Mouse (Mus musculus): ENCODE data around the gene Klrg1. TPM values are rescaled to one million over a fixed set of nuclear protein-coding genes. Genes with fewer than 3 reads are reported as not detected.
A peak's percentile ranks its signal among the peaks of the same experiment; 100 is the strongest.

The Klrg1 gene
- total and polyA plus RNA-seq, 3 experiments, result 0.31 TPM; not detected in 2

DNA sequence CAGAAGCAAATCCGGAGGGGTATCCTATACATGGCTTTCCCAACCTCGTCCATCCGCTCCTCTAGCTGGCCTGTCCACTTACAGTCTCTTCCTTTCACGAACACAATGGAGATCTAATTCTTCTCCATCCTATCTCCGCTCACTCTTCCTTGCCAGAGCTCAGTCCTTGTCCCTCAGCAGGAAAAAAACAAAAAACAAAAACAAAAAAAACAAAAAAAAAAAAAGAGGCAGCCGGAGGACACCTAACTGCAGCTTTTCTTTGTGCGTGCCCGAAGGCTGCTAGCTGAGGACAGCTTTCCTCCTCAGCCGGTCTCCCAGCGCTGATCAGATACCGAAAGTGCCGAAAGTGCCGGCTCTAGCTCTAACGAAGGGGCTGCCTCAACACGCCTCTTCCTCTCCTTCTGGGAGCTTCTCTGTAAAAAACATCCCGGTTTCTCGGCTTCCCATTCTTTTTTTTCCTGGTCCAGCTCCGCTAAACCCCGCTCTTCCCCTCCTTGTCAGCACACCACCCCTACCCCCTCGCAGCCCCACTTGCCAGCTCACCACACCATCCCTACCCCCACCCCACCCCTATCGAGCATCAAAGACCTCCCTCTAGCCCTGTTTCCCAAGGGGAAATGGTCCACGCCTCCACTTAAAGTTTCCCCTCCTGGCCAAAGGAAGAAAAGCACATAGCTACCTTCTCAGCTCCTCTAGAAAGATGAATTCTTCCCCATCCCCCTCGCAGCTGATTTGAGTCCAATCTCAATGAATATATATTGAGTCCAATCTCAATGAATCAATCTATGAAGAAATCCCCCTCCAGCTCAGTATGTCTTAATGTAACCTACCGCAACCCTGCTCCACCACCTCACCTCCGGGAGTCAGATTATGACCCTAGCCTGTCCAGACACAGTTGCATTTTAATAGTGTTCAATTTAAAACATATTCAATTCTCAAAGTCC is 14.9 kb upstream of the Klrg1 start:
- peak; percentile 25 for DNase-seq
- intact Hi-C loops (cut with DNase I), result no loop called here

GRCm38 (mm10) chr6:122296918-122297278 is 14.2 kb upstream of the Klrg1 start:
- H3K4me3 ChIP-seq, result peak overlapping the region; percentile 40
- H3K4me1 ChIP-seq (ENCODE audit: control insufficient read depth, insufficient read depth, low read length), result peaks cover 1% of the 10 kb centered on the region; the same call in 1 of the 2 replicates
- intact Hi-C loops (cut with DNase I), result no loop called here
- 22% methylated on average over 3 of the region's 3 CpGs for WGBS
- H3K9ac ChIP-seq (ENCODE audit: low read depth, low read length), result no peak overlapping the region; the same call in 1 of the 2 replicates
- H3K27me3 ChIP-seq (ENCODE audit: control insufficient read depth, insufficient read depth, low read length), result no peaks in the 10 kb centered on the region
- DNase-seq, result no peak
- H3K27ac ChIP-seq, result no peak overlapping the region
- H3K36me3 ChIP-seq (ENCODE audit: control insufficient read depth, insufficient read depth, low read length), result no peaks in the 10 kb centered on the region
- no peaks in the 10 kb centered on the region for H3K79me2 ChIP-seq (replicated peaks; ENCODE audit: control insufficient read depth, insufficient read depth, low read length)
- TF ChIP-seq CTCF (IDR thresholded peaks at IDR 0.05) (no peak), EP300 (IDR thresholded peaks at IDR 0.05; ENCODE audit: insufficient read depth, low read depth, low read length) (no peak), POLR2A (IDR thresholded peaks at IDR 0.05; ENCODE audit: insufficient read depth, low read depth, low read length) (no peak)

More for the DNA sequence above, 14.9 kb upstream of the Klrg1 start:
- Histone ChIP-seq H3K79me2 (replicated peaks; ENCODE audit: control insufficient read depth, insufficient read depth, low read length) (no peaks in the 10 kb centered on the region), H3K27ac (peak overlapping the region; percentile 36), H3K36me3 (ENCODE audit: control insufficient read depth, insufficient read depth, low read length) (no peaks in the 10 kb centered on the region), H3K4me3 (peak overlapping the region; percentile 40), H3K4me1 (ENCODE audit: control insufficient read depth, insufficient read depth, low read length) (peaks cover 1% of the 10 kb centered on the region; the same call in 1 of the 2 replicates), H3K27me3 (ENCODE audit: control insufficient read depth, insufficient read depth, low read length) (no peaks in the 10 kb centered on the region), H3K9ac (ENCODE audit: low read depth, low read length) (peak overlapping the region; percentile 67)
- 9% methylated on average over 25 of the region's 25 CpGs for WGBS
- TF ChIP-seq EP300 (IDR thresholded peaks at IDR 0.05; ENCODE audit: insufficient read depth, low read depth, low read length) (no peak), CTCF (IDR thresholded peaks at IDR 0.05) (no peak), POLR2A (IDR thresholded peaks at IDR 0.05; ENCODE audit: insufficient read depth, low read depth, low read length) (no peak)

GRCm38 (mm10) chr6:122295242-122295641 is 12.6 kb upstream of the Klrg1 start:
- Histone ChIP-seq H3K4me3 (no peak overlapping the region), H3K79me2 (replicated peaks; ENCODE audit: control insufficient read depth, insufficient read depth, low read length) (no peaks in the 10 kb centered on the region), H3K9ac (ENCODE audit: low read depth, low read length) (no peak overlapping the region), H3K27ac (no peak overlapping the region), H3K27me3 (ENCODE audit: control insufficient read depth, insufficient read depth, low read length) (no peaks in the 10 kb centered on the region), H3K4me1 (ENCODE audit: control insufficient read depth, insufficient read depth, low read length) (peaks cover 1% of the 10 kb centered on the region; the same call in 1 of the 2 replicates), H3K36me3 (ENCODE audit: control insufficient read depth, insufficient read depth, low read length) (no peaks in the 10 kb centered on the region)
- no peak for TF ChIP-seq EP300 (IDR thresholded peaks at IDR 0.05; ENCODE audit: insufficient read depth, low read depth, low read length)
- TF ChIP-seq POLR2A (IDR thresholded peaks at IDR 0.05; ENCODE audit: insufficient read depth, low read depth, low read length), result no peak
- no peak for TF ChIP-seq CTCF (IDR thresholded peaks at IDR 0.05)
- WGBS, result 42% methylated on average over 9 of the region's 9 CpGs
- intact Hi-C loops (cut with DNase I), result no loop called here
- no peak for DNase-seq

DNA sequence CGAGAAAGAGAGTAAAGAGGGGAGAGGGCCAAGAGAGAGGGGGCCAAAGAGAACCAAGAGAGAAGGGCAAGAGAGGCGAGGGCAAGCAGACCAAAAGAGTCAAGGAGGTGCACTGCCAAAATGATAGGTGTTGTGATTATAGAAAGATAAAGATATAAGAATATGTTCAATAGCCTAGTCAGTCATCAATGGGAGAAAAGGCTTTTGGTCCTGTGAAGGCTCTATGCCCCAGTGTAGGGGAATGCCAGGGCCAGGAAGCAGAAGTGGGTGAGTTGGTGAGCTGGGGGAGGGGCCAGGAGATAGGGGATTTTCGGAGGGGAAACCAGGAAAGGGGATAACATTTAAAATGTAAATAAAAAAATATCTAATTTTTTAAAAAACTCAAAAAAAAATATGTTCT is 11.6 kb upstream of the Klrg1 start:
- Histone ChIP-seq H3K27ac (no peak overlapping the region), H3K4me1 (ENCODE audit: control insufficient read depth, insufficient read depth, low read length) (peaks cover 1% of the 10 kb centered on the region; the same call in 1 of the 2 replicates), H3K27me3 (ENCODE audit: control insufficient read depth, insufficient read depth, low read length) (no peaks in the 10 kb centered on the region), H3K9ac (ENCODE audit: low read depth, low read length) (no peak overlapping the region), H3K79me2 (replicated peaks; ENCODE audit: control insufficient read depth, insufficient read depth, low read length) (no peaks in the 10 kb centered on the region), H3K4me3 (no peak overlapping the region), H3K36me3 (ENCODE audit: control insufficient read depth, insufficient read depth, low read length) (no peaks in the 10 kb centered on the region)
- no peak for TF ChIP-seq CTCF (IDR thresholded peaks at IDR 0.05)
- no peak for TF ChIP-seq POLR2A (IDR thresholded peaks at IDR 0.05; ENCODE audit: insufficient read depth, low read depth, low read length)
- TF ChIP-seq EP300 (IDR thresholded peaks at IDR 0.05; ENCODE audit: insufficient read depth, low read depth, low read length), result no peak
- intact Hi-C loops (cut with DNase I), result no loop called here
- DNase-seq, result no peak
- WGBS, result 65% methylated on average over 3 of the region's 3 CpGs

DNA sequence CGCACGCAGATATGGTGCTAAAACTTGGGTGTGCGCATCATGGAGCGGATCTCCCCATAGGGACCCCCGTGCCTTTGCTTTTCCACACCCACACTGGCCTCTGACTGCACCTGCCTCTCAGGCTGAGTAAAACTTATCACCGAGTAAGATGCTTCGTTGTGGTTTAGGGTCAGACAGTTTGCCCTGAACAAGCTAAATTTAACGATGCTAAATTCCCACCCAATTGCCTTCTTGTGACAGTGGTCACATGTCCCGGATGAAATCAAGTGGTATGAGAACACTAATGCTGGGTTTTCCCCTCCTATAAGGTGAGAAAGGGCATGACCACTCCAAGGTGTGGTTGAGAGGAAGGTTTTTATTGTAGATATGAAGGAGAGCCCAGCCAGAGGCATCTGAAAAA is 11.1 kb upstream of the Klrg1 start:
- no peak overlapping the region for H3K9ac ChIP-seq (ENCODE audit: low read depth, low read length)
- H3K4me3 ChIP-seq, result no peak overlapping the region
- 90% methylated on average over 9 of the region's 9 CpGs for WGBS
- no peaks in the 10 kb centered on the region for H3K79me2 ChIP-seq (replicated peaks; ENCODE audit: control insufficient read depth, insufficient read depth, low read length)
- peaks cover 1% of the 10 kb centered on the region; the same call in 1 of the 2 replicates for H3K4me1 ChIP-seq (ENCODE audit: control insufficient read depth, insufficient read depth, low read length)
- intact Hi-C loops (cut with DNase I), result no loop called here
- no peak for DNase-seq
- H3K36me3 ChIP-seq (ENCODE audit: control insufficient read depth, insufficient read depth, low read length), result no peaks in the 10 kb centered on the region
- H3K27ac ChIP-seq, result no peak overlapping the region
- H3K27me3 ChIP-seq (ENCODE audit: control insufficient read depth, insufficient read depth, low read length), result no peaks in the 10 kb centered on the region
- TF ChIP-seq CTCF (IDR thresholded peaks at IDR 0.05), result no peak
- TF ChIP-seq EP300 (IDR thresholded peaks at IDR 0.05; ENCODE audit: insufficient read depth, low read depth, low read length), result no peak
- TF ChIP-seq POLR2A (IDR thresholded peaks at IDR 0.05; ENCODE audit: insufficient read depth, low read depth, low read length), result no peak

DNA sequence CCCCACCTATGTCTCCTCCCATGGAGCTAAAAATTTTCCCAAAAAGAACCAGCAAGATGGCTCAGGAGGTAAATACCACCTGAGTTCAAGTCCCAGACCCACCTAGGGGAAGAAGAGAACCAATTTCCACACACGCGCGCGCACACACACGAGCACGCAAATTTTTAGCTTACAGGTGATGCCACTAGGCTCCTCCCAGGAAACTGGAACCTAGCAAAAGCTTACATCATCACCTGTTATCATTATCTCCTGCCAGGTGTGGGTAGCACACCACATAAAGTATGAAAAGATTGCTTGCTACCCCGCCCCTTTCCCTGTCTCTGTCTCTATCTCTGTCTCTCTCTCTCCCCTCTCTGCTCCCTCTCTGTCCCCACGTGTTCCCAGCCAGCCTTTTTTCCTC is 10.4 kb upstream of the Klrg1 start:
- no peaks in the 10 kb centered on the region for H3K79me2 ChIP-seq (replicated peaks; ENCODE audit: control insufficient read depth, insufficient read depth, low read length)
- no peak overlapping the region for H3K4me3 ChIP-seq
- TF ChIP-seq CTCF (IDR thresholded peaks at IDR 0.05) (no peak), EP300 (IDR thresholded peaks at IDR 0.05; ENCODE audit: insufficient read depth, low read depth, low read length) (no peak), POLR2A (IDR thresholded peaks at IDR 0.05; ENCODE audit: insufficient read depth, low read depth, low read length) (no peak)
- H3K36me3 ChIP-seq (ENCODE audit: control insufficient read depth, insufficient read depth, low read length), result no peaks in the 10 kb centered on the region
- WGBS, result 94% methylated on average over 8 of the region's 8 CpGs
- no peaks in the 10 kb centered on the region for H3K27me3 ChIP-seq (ENCODE audit: control insufficient read depth, insufficient read depth, low read length)
- H3K9ac ChIP-seq (ENCODE audit: low read depth, low read length), result no peak overlapping the region
- peaks cover 1% of the 10 kb centered on the region; the same call in 1 of the 2 replicates for H3K4me1 ChIP-seq (ENCODE audit: control insufficient read depth, insufficient read depth, low read length)
- no peak overlapping the region for H3K27ac ChIP-seq
- no peak for DNase-seq
- intact Hi-C loops (cut with DNase I), result no loop called here
